In the genomic region with DNA sequence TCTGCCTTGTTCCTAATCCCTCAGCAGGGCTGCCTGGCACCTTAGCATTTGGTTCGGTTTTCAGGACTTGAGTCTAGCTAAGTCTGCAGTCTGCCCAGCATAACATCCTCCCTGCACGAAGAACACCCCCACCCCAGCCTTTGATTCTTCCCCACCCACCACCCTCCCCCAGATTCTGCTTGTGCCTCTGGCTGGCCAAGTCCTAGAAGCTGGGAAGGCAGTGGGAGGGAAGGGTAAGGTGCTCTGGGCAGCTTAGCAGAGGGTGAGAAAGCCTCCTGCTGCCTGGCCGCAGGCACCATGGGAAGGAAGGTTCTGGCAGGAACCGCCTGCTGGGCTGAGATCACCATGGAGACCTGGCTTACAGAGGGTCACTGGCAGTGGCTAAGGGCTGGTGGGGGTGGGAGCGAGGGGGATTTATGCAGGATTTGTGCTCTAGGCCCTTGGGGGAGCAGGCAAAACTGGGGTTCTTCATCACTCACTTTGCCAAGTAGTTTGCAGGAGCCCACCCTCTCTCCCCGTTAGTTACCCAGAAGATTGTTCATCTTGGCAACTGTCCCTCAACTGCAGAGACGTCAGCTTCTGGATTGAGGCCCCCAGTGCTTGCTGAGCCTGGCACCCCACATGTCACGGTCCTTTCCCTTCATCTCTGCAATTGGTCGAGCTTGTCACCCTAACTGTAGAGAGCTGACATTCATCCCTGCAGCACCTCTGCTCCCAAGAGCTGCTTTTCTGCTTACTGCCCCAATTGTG, we compare ENCODE assay signal across 7 mouse cellular contexts. TPM values are rescaled to one million over a fixed set of nuclear protein-coding genes. Genes with fewer than 3 reads are reported as not detected.
DNase-seq lines count a peak whose midpoint lies in the region; ATAC-seq lines count a peak whose summit lies in the region.

No protein-coding gene starts in this region.

- no peaks in the 10 kb centered on the region for H3K27me3 ChIP-seq in embryonic facial prominence, embryonic 14.5 days (replicated peaks; ENCODE audit: control insufficient read depth, insufficient read depth, low read length)
- no peaks in the 10 kb centered on the region for H3K27me3 ChIP-seq in heart, embryonic 16.5 days (ENCODE audit: control insufficient read depth, insufficient read depth, low read length)
- H3K27me3 ChIP-seq in midbrain, embryonic 15.5 days (replicated peaks) = no peaks in the 10 kb centered on the region

- peak; percentile 39 for ATAC-seq in embryonic facial prominence, embryonic 14.5 days (ENCODE audit: low read depth)
- ATAC-seq in heart, embryonic 16.5 days (replicated peaks; ENCODE audit: extremely low read depth, insufficient read depth, low FRiP score) = no peak
- ATAC-seq in midbrain, embryonic 15.5 days (replicated peaks) = peak; percentile 70

- no peak overlapping the region for H3K9ac ChIP-seq in embryonic facial prominence, embryonic 14.5 days (ENCODE audit: low read depth, low read length)
- H3K9ac ChIP-seq in heart, embryonic 16.5 days (ENCODE audit: low read length) = peak overlapping the region; percentile 12
- H3K9ac ChIP-seq in midbrain, embryonic 15.5 days = peak overlapping the region; percentile 9; the same call in 1 of the 2 replicates

- no peaks in the 10 kb centered on the region for H3K9me3 ChIP-seq in embryonic facial prominence, embryonic 14.5 days (ENCODE audit: control insufficient read depth, low read length)
- no peaks in the 10 kb centered on the region for H3K9me3 ChIP-seq in heart, embryonic 16.5 days (replicated peaks; ENCODE audit: control insufficient read depth, low read length)
- no peaks in the 10 kb centered on the region for H3K9me3 ChIP-seq in midbrain, embryonic 15.5 days

- no peak overlapping the region for H3K4me3 ChIP-seq in embryonic facial prominence, embryonic 14.5 days (ENCODE audit: low read depth, low read length)
- no peak overlapping the region for H3K4me3 ChIP-seq in heart, embryonic 16.5 days (ENCODE audit: low read length)
- H3K4me3 ChIP-seq in midbrain, embryonic 15.5 days = no peak overlapping the region

- WGBS in embryonic facial prominence, embryonic 14.5 days = 30% methylated on average over 7 of the region's 9 CpGs
- 38% methylated on average over 9 of the region's 9 CpGs for WGBS in heart, embryonic 16.5 days
- 10% methylated on average over 9 of the region's 9 CpGs for WGBS in midbrain, embryonic 15.5 days

- H3K36me3 ChIP-seq in embryonic facial prominence, embryonic 14.5 days (ENCODE audit: control insufficient read depth, insufficient read depth, low read length) = peaks cover 80% of the 10 kb centered on the region
- peaks cover 13% of the 10 kb centered on the region for H3K36me3 ChIP-seq in heart, embryonic 16.5 days (ENCODE audit: control insufficient read depth, insufficient read depth)
- peaks cover 3% of the 10 kb centered on the region; the same call in 1 of the 2 replicates for H3K36me3 ChIP-seq in midbrain, embryonic 15.5 days (replicated peaks)

- peak overlapping the region; percentile 35 for H3K27ac ChIP-seq in embryonic facial prominence, embryonic 14.5 days (replicated peaks; ENCODE audit: low read depth, low read length)
- peak overlapping the region; percentile 56; the same call in 1 of the 2 replicates for H3K27ac ChIP-seq in heart, embryonic 16.5 days (ENCODE audit: low read length)
- H3K27ac ChIP-seq in midbrain, embryonic 15.5 days = peak overlapping the region; percentile 73

- DNase-seq in layer of hippocampus, postnatal 14 days (ENCODE audit: low spot score in 2 of 2) = peak; percentile 53 to 81
- no peak for DNase-seq in layer of hippocampus, adult 8-10 months (ENCODE audit: low spot score in 2 of 2)
- DNase-seq in embryonic facial prominence, embryonic 14.5 days (ENCODE audit: low spot score) = peak; percentile 39
- DNase-seq in spleen, postnatal 10 days (ENCODE audit: low spot score in 2 of 2) = no peak
- DNase-seq in urinary bladder, postnatal 36 days (ENCODE audit: low spot score in 2 of 2) = no peak

- no peak overlapping the region for H3K4me2 ChIP-seq in embryonic facial prominence, embryonic 14.5 days (ENCODE audit: low read depth, low read length)
- H3K4me2 ChIP-seq in heart, embryonic 16.5 days (ENCODE audit: low read depth, low read length) = no peak overlapping the region
- H3K4me2 ChIP-seq in midbrain, embryonic 15.5 days = no peak overlapping the region

- peaks cover 14% of the 10 kb centered on the region for H3K4me1 ChIP-seq in embryonic facial prominence, embryonic 14.5 days (ENCODE audit: control insufficient read depth, insufficient read depth, low read length)
- H3K4me1 ChIP-seq in heart, embryonic 16.5 days (ENCODE audit: control insufficient read depth, insufficient read depth, low read length) = peaks cover 38% of the 10 kb centered on the region
- H3K4me1 ChIP-seq in midbrain, embryonic 15.5 days = peaks cover 47% of the 10 kb centered on the region

RNA-seq across cellular contexts. Expression of a gene that starts 56.1 kb away (rescaled TPM):
- total RNA-seq in layer of hippocampus, postnatal 14 days (2021) = 10 to 100 TPM; 37.4 to 45.0 TPM
- total RNA-seq in layer of hippocampus, adult 8-10 months (2022) = 10 to 100 TPM; 35.7 to 48.2 (median 46.7) TPM
- 83.4 and 92.4 TPM in 2 replicates for polyA plus RNA-seq in embryonic facial prominence, embryonic 14.5 days (2014; fragmentation: Nextera tagmentation; extraction: Ambion mirVana)
- polyA plus RNA-seq in heart, embryonic 16.5 days (2015; fragmentation: Nextera tagmentation; extraction: Ambion mirVana) = 45.0 and 66.3 TPM in 2 replicates
- 27.4 and 27.7 TPM in 2 replicates for polyA plus RNA-seq in midbrain, embryonic 15.5 days (2015; fragmentation: Nextera tagmentation; extraction: Ambion mirVana)

Comparison
In these comparisons a context has a peak if more than half of its experiments do, and no peak if none do; other contexts are left out.
1. DNase-seq: peak in layer of hippocampus, postnatal 14 days (2 of 2) and embryonic facial prominence, embryonic 14.5 days (single experiment); none in layer of hippocampus, adult 8-10 months (0 of 2), spleen, postnatal 10 days (0 of 2) and urinary bladder, postnatal 36 days (0 of 2).
2. Peak in every context shown above with its lines, with median percentiles within 50 percentile points of each other: H3K27ac ChIP-seq.